Mouse (Mus musculus) C2C12 (cell line): ENCODE results near the gene Gm20388.

ENCODE experiments used
- CEBPB ChIP-seq: IDR thresholded peaks from one replicate; pipeline ENCODE4 v1.6.1; 2011; ENCODE audit warnings: low read depth, mild to moderate bottlenecking, control low read depth, moderate library complexity
- CTCF ChIP-seq: IDR thresholded peaks from one replicate; pipeline ENCODE4 v1.5.1; 2011; ENCODE audit not compliant: control insufficient read depth, insufficient read depth, insufficient read length
- MAX ChIP-seq: IDR thresholded peaks from one replicate; pipeline ENCODE4 v1.6.1; 2011; ENCODE audit warnings: mild to moderate bottlenecking, control low read depth

GRCm38 (mm10) chr8:120339743-120340142 lies 429.1 kb downstream of the Gm20388 start:
- TF ChIP-seq CTCF, result no peak
- TF ChIP-seq MAX, result no peak
- TF ChIP-seq CEBPB, result no peak
